Mouse (Mus musculus): ENCODE results near the gene Faap24. TPM values are rescaled to one million over a fixed set of nuclear protein-coding genes. Genes with fewer than 3 reads are reported as not detected.

Faap24 gene
- polyA plus RNA-seq, 1 experiment = 14.0 TPM

- H3K79me2 ChIP-seq (ENCODE audit: control insufficient read depth, insufficient read depth) = no peaks in the 10 kb centered on the region
- TF ChIP-seq FOSL1 (IDR thresholded peaks at IDR 0.05; ENCODE audit: insufficient read depth, low read length, poor library complexity, severe bottlenecking) = no peak
- TF ChIP-seq CEBPB (IDR thresholded peaks at IDR 0.05; ENCODE audit: low read depth) = no peak
- no peak for TF ChIP-seq CTCF (IDR thresholded peaks at IDR 0.05; ENCODE audit: control insufficient read depth, insufficient read depth, insufficient read length)
- TF ChIP-seq USF1 (IDR thresholded peaks at IDR 0.05; ENCODE audit: low read depth) = no peak
- no peak for TF ChIP-seq MYOG (IDR thresholded peaks at IDR 0.05; ENCODE audit: control insufficient read depth, extremely low read depth, insufficient read length)
- no peak for TF ChIP-seq MYOD1 (IDR thresholded peaks at IDR 0.05; ENCODE audit: control insufficient read depth, insufficient read length, low read depth)
- no peak for TF ChIP-seq MAX (IDR thresholded peaks at IDR 0.05)
- H3K36me3 ChIP-seq (ENCODE audit: control insufficient read depth, insufficient read depth) = peaks cover 11% of the 10 kb centered on the region
- no peak overlapping the region for H3ac ChIP-seq (ENCODE audit: control insufficient read depth, insufficient read length, low read depth)
- no peak overlapping the region for H3K4me3 ChIP-seq (ENCODE audit: insufficient read depth, poor library complexity, severe bottlenecking)
- no peaks in the 10 kb centered on the region for H3K79me3 ChIP-seq (ENCODE audit: low read depth)
- no peaks in the 10 kb centered on the region for H3K27me3 ChIP-seq (ENCODE audit: control insufficient read depth, insufficient read depth, insufficient read length)
Measured at GRCm38 (mm10) chr7:35388694-35389093, 7.9 kb downstream of the Faap24 start.

DNA sequence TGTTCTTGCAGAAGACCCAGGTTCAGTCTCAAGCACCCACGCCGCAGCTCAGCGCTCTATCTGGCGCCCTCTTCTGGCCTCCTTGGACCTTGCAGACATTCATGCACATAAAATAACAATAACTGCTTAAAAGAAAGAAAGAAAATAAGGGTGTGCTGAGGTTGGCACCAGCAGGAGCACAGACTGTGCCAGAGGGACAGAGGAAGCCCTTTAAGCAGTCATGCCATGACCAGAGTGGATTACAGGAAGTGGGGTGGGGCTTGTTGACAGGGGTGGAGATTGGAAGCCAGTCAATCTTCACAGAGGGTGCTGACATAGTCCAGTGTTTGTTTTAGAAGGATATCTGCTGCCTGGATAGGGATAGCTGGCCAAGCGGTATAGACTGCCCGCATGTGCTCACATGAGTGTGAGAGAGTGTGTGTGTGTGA is 10.1 kb downstream of the Faap24 start:
- Histone ChIP-seq H3K36me3 (ENCODE audit: control insufficient read depth, insufficient read depth) (peaks cover 2% of the 10 kb centered on the region), H3ac (ENCODE audit: control insufficient read depth, insufficient read length, low read depth) (no peak overlapping the region), H3K79me3 (ENCODE audit: low read depth) (no peaks in the 10 kb centered on the region), H3K4me3 (ENCODE audit: insufficient read depth, poor library complexity, severe bottlenecking) (no peak overlapping the region), H3K79me2 (ENCODE audit: control insufficient read depth, insufficient read depth) (no peaks in the 10 kb centered on the region), H3K27me3 (ENCODE audit: control insufficient read depth, insufficient read depth, insufficient read length) (no peaks in the 10 kb centered on the region)
- TF ChIP-seq CTCF (IDR thresholded peaks at IDR 0.05; ENCODE audit: control insufficient read depth, insufficient read depth, insufficient read length) = no peak

GRCm38 (mm10) chr7:35382706-35383353 is 13.8 kb downstream of the Faap24 start:
- no peaks in the 10 kb centered on the region for H3K27me3 ChIP-seq (ENCODE audit: control insufficient read depth, insufficient read depth, insufficient read length)
- TF ChIP-seq CEBPB (IDR thresholded peaks at IDR 0.05; ENCODE audit: low read depth) (no peak), USF1 (IDR thresholded peaks at IDR 0.05; ENCODE audit: low read depth) (no peak), MAX (IDR thresholded peaks at IDR 0.05) (no peak), MYOG (IDR thresholded peaks at IDR 0.05; ENCODE audit: control insufficient read depth, extremely low read depth, insufficient read length) (no peak), FOSL1 (IDR thresholded peaks at IDR 0.05; ENCODE audit: insufficient read depth, low read length, poor library complexity, severe bottlenecking) (no peak), CTCF (IDR thresholded peaks at IDR 0.05; ENCODE audit: control insufficient read depth, insufficient read depth, insufficient read length) (no peak), MYOD1 (IDR thresholded peaks at IDR 0.05; ENCODE audit: control insufficient read depth, insufficient read length, low read depth) (no peak)
- H3K79me3 ChIP-seq (ENCODE audit: low read depth) = no peaks in the 10 kb centered on the region
- no peaks in the 10 kb centered on the region for H3K36me3 ChIP-seq (ENCODE audit: control insufficient read depth, insufficient read depth)
- H3K79me2 ChIP-seq (ENCODE audit: control insufficient read depth, insufficient read depth) = no peaks in the 10 kb centered on the region
- H3ac ChIP-seq (ENCODE audit: control insufficient read depth, insufficient read length, low read depth) = no peak overlapping the region
- no peak overlapping the region for H3K4me3 ChIP-seq (ENCODE audit: insufficient read depth, poor library complexity, severe bottlenecking)

DNA sequence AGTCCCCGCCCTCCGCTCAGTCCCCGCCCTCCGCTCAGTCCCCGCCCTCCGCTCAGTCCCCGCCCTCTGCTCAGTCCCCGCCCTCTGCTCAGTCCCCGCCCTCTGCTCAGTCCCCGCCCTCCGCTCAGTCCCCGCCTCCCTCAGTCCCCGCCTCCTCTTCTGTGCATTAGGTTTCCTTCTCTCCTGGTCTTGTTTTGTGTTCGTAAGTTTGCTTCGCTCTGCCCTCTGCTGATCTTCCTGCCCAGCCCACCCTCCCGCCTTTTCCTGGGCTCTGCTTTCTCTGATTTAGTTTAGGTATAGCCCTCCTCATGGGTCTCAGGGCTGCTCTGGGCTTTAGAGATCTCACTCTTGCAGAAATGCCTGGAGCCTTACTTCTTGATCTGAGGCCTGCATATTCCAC is 14.8 kb downstream of the Faap24 start:
- Histone ChIP-seq H3K79me3 (ENCODE audit: low read depth) (no peaks in the 10 kb centered on the region), H3K4me3 (ENCODE audit: insufficient read depth, poor library complexity, severe bottlenecking) (no peak overlapping the region), H3K27me3 (ENCODE audit: control insufficient read depth, insufficient read depth, insufficient read length) (no peaks in the 10 kb centered on the region), H3K36me3 (ENCODE audit: control insufficient read depth, insufficient read depth) (no peaks in the 10 kb centered on the region), H3K79me2 (ENCODE audit: control insufficient read depth, insufficient read depth) (no peaks in the 10 kb centered on the region), H3ac (ENCODE audit: control insufficient read depth, insufficient read length, low read depth) (no peak overlapping the region)
- no peak for TF ChIP-seq FOSL1 (IDR thresholded peaks at IDR 0.05; ENCODE audit: insufficient read depth, low read length, poor library complexity, severe bottlenecking)
- no peak for TF ChIP-seq MYOG (IDR thresholded peaks at IDR 0.05; ENCODE audit: control insufficient read depth, extremely low read depth, insufficient read length)
- TF ChIP-seq USF1 (IDR thresholded peaks at IDR 0.05; ENCODE audit: low read depth) = no peak
- TF ChIP-seq MYOD1 (IDR thresholded peaks at IDR 0.05; ENCODE audit: control insufficient read depth, insufficient read length, low read depth) = no peak

GRCm38 (mm10) chr7:35380351-35380750 is 16.3 kb downstream of the Faap24 start:
- Histone ChIP-seq H3K4me3 (ENCODE audit: insufficient read depth, poor library complexity, severe bottlenecking) (no peak overlapping the region), H3K36me3 (ENCODE audit: control insufficient read depth, insufficient read depth) (no peaks in the 10 kb centered on the region), H3K79me3 (ENCODE audit: low read depth) (no peaks in the 10 kb centered on the region), H3K27me3 (ENCODE audit: control insufficient read depth, insufficient read depth, insufficient read length) (no peaks in the 10 kb centered on the region), H3K79me2 (ENCODE audit: control insufficient read depth, insufficient read depth) (no peaks in the 10 kb centered on the region), H3ac (ENCODE audit: control insufficient read depth, insufficient read length, low read depth) (no peak overlapping the region)
- TF ChIP-seq MYOD1 (IDR thresholded peaks at IDR 0.05; ENCODE audit: control insufficient read depth, insufficient read length, low read depth) = no peak
- TF ChIP-seq CEBPB (IDR thresholded peaks at IDR 0.05; ENCODE audit: low read depth) = no peak
- TF ChIP-seq FOSL1 (IDR thresholded peaks at IDR 0.05; ENCODE audit: insufficient read depth, low read length, poor library complexity, severe bottlenecking) = no peak
- no peak for TF ChIP-seq MYOG (IDR thresholded peaks at IDR 0.05; ENCODE audit: control insufficient read depth, extremely low read depth, insufficient read length)
- no peak for TF ChIP-seq USF1 (IDR thresholded peaks at IDR 0.05; ENCODE audit: low read depth)
- TF ChIP-seq CTCF (IDR thresholded peaks at IDR 0.05; ENCODE audit: control insufficient read depth, insufficient read depth, insufficient read length) = no peak
- TF ChIP-seq MAX (IDR thresholded peaks at IDR 0.05) = no peak

- no peak overlapping the region for H3ac ChIP-seq (ENCODE audit: control insufficient read depth, insufficient read length, low read depth)
- no peak for TF ChIP-seq MYOD1 (IDR thresholded peaks at IDR 0.05; ENCODE audit: control insufficient read depth, insufficient read length, low read depth)
- no peak for TF ChIP-seq CEBPB (IDR thresholded peaks at IDR 0.05; ENCODE audit: low read depth)
- no peak for TF ChIP-seq USF1 (IDR thresholded peaks at IDR 0.05; ENCODE audit: low read depth)
- no peak for TF ChIP-seq MYOG (IDR thresholded peaks at IDR 0.05; ENCODE audit: control insufficient read depth, extremely low read depth, insufficient read length)
- TF ChIP-seq FOSL1 (IDR thresholded peaks at IDR 0.05; ENCODE audit: insufficient read depth, low read length, poor library complexity, severe bottlenecking) = no peak
- no peak for TF ChIP-seq MAX (IDR thresholded peaks at IDR 0.05)
- TF ChIP-seq CTCF (IDR thresholded peaks at IDR 0.05; ENCODE audit: control insufficient read depth, insufficient read depth, insufficient read length) = no peak
- H3K79me3 ChIP-seq (ENCODE audit: low read depth) = no peaks in the 10 kb centered on the region
- H3K4me3 ChIP-seq (ENCODE audit: insufficient read depth, poor library complexity, severe bottlenecking) = no peak overlapping the region
- H3K79me2 ChIP-seq (ENCODE audit: control insufficient read depth, insufficient read depth) = no peaks in the 10 kb centered on the region
- H3K36me3 ChIP-seq (ENCODE audit: control insufficient read depth, insufficient read depth) = no peaks in the 10 kb centered on the region
- H3K27me3 ChIP-seq (ENCODE audit: control insufficient read depth, insufficient read depth, insufficient read length) = no peaks in the 10 kb centered on the region
Measured at GRCm38 (mm10) chr7:35379492-35380119, 17.0 kb downstream of the Faap24 start.

Measured in C2C12 (cell line).